Mouse (Mus musculus): Measurements from ENCODE around the gene Kdelc1. TPM values are rescaled to one million over a fixed set of nuclear protein-coding genes. Genes with fewer than 3 reads are reported as not detected.

Gene Kdelc1
- polyA plus RNA-seq, 1 experiment from 2014 or later = 34.4 TPM

- Histone ChIP-seq H3K36me3 (ENCODE audit: control insufficient read depth, insufficient read depth, low read length) (peaks cover 44% of the 10 kb centered on the region), H3K4me1 (ENCODE audit: control insufficient read depth, insufficient read depth, low read length) (0 out of 2 replicates have a peak, but pooled peaks cover 3% of the 10 kb centered on the region), H3K4me2 (ENCODE audit: low read length) (no peak overlapping the region), H3K9me3 (replicated peaks; ENCODE audit: control insufficient read depth, low read length) (no peaks in the 10 kb centered on the region), H3K27ac (ENCODE audit: low read depth, low read length) (no peak overlapping the region), H3K27me3 (replicated peaks; ENCODE audit: control insufficient read depth, insufficient read depth, low read length) (no peaks in the 10 kb centered on the region), H3K4me3 (ENCODE audit: low read depth, low read length) (no peak overlapping the region), H3K9ac (ENCODE audit: low read length) (no peak overlapping the region)
- 91% methylated on average over 5 of the region's 5 CpGs for WGBS
- DNase-seq (ENCODE audit: low spot score) (no peak), ATAC-seq (no peak)
Measured at GRCm38 (mm10) chr1:44142747-44143146, 24.1 kb upstream of the Kdelc1 start.

- H3K27ac ChIP-seq (ENCODE audit: low read depth, low read length) = no peak overlapping the region
- H3K36me3 ChIP-seq (ENCODE audit: control insufficient read depth, insufficient read depth, low read length) = peaks cover 57% of the 10 kb centered on the region
Measured at GRCm38 (mm10) chr1:44140232-44140631, 21.6 kb upstream of the Kdelc1 start.

GRCm38 (mm10) chr1:44129929-44130581 is 11.4 kb upstream of the Kdelc1 start:
- Histone ChIP-seq H3K36me3 (ENCODE audit: control insufficient read depth, insufficient read depth, low read length) (peaks cover 49% of the 10 kb centered on the region), H3K4me1 (ENCODE audit: control insufficient read depth, insufficient read depth, low read length) (no peaks in the 10 kb centered on the region), H3K9me3 (replicated peaks; ENCODE audit: control insufficient read depth, low read length) (no peaks in the 10 kb centered on the region), H3K27me3 (replicated peaks; ENCODE audit: control insufficient read depth, insufficient read depth, low read length) (no peaks in the 10 kb centered on the region), H3K4me2 (ENCODE audit: low read length) (no peak overlapping the region), H3K9ac (ENCODE audit: low read length) (no peak overlapping the region), H3K4me3 (ENCODE audit: low read depth, low read length) (no peak overlapping the region), H3K27ac (ENCODE audit: low read depth, low read length) (no peak overlapping the region)
- DNase-seq (ENCODE audit: low spot score) = no peak
- ATAC-seq = no peak
- WGBS = 93% methylated on average over 4 of the region's 4 CpGs

More at GRCm38 (mm10) chr1:44140232-44140631, 21.6 kb upstream of the Kdelc1 start:
- WGBS = 95% methylated on average over 4 of the region's 4 CpGs
- H3K4me2 ChIP-seq (ENCODE audit: low read length) = no peak overlapping the region
- no peak for ATAC-seq
- H3K4me3 ChIP-seq (ENCODE audit: low read depth, low read length) = no peak overlapping the region
- no peaks in the 10 kb centered on the region for H3K4me1 ChIP-seq (ENCODE audit: control insufficient read depth, insufficient read depth, low read length)
- H3K9me3 ChIP-seq (replicated peaks; ENCODE audit: control insufficient read depth, low read length) = no peaks in the 10 kb centered on the region
- no peaks in the 10 kb centered on the region for H3K27me3 ChIP-seq (replicated peaks; ENCODE audit: control insufficient read depth, insufficient read depth, low read length)
- no peak for DNase-seq (ENCODE audit: low spot score)
- H3K9ac ChIP-seq (ENCODE audit: low read length) = no peak overlapping the region

- no peak overlapping the region for H3K4me2 ChIP-seq (ENCODE audit: low read length)
- H3K4me3 ChIP-seq (ENCODE audit: low read depth, low read length) = no peak overlapping the region
- peaks cover 7% of the 10 kb centered on the region for H3K4me1 ChIP-seq (ENCODE audit: control insufficient read depth, insufficient read depth, low read length)
- H3K27ac ChIP-seq (ENCODE audit: low read depth, low read length) = no peak overlapping the region
- no peaks in the 10 kb centered on the region for H3K9me3 ChIP-seq (replicated peaks; ENCODE audit: control insufficient read depth, low read length)
- peaks cover 37% of the 10 kb centered on the region for H3K36me3 ChIP-seq (ENCODE audit: control insufficient read depth, insufficient read depth, low read length)
- H3K27me3 ChIP-seq (replicated peaks; ENCODE audit: control insufficient read depth, insufficient read depth, low read length) = no peaks in the 10 kb centered on the region
- no peak overlapping the region for H3K9ac ChIP-seq (ENCODE audit: low read length)
- WGBS = 94% methylated on average over 4 of the region's 4 CpGs
- no peak for DNase-seq (ENCODE audit: low spot score)
- no peak for ATAC-seq
Measured at GRCm38 (mm10) chr1:44125590-44125989, 7.0 kb upstream of the Kdelc1 start.

- WGBS = 94% methylated on average over 3 of the region's 3 CpGs
- no peak for ATAC-seq
- peaks cover 11% of the 10 kb centered on the region for H3K4me1 ChIP-seq (ENCODE audit: control insufficient read depth, insufficient read depth, low read length)
- H3K4me3 ChIP-seq (ENCODE audit: low read depth, low read length) = no peak overlapping the region
- H3K27ac ChIP-seq (ENCODE audit: low read depth, low read length) = no peak overlapping the region
- no peak overlapping the region for H3K4me2 ChIP-seq (ENCODE audit: low read length)
- no peak overlapping the region for H3K9ac ChIP-seq (ENCODE audit: low read length)
- no peak for DNase-seq (ENCODE audit: low spot score)
- H3K27me3 ChIP-seq (replicated peaks; ENCODE audit: control insufficient read depth, insufficient read depth, low read length) = no peaks in the 10 kb centered on the region
- no peaks in the 10 kb centered on the region for H3K9me3 ChIP-seq (replicated peaks; ENCODE audit: control insufficient read depth, low read length)
- H3K36me3 ChIP-seq (ENCODE audit: control insufficient read depth, insufficient read depth, low read length) = peaks cover 17% of the 10 kb centered on the region
Measured at GRCm38 (mm10) chr1:44122256-44122655, 3.6 kb upstream of the Kdelc1 start.

- ATAC-seq = peak; percentile 19; the same call in 1 of the 2 replicates
- Histone ChIP-seq H3K27me3 (replicated peaks; ENCODE audit: control insufficient read depth, insufficient read depth, low read length) (no peaks in the 10 kb centered on the region), H3K4me2 (ENCODE audit: low read length) (peak overlapping the region; percentile 85), H3K36me3 (ENCODE audit: control insufficient read depth, insufficient read depth, low read length) (peaks cover 12% of the 10 kb centered on the region), H3K27ac (ENCODE audit: low read depth, low read length) (peak overlapping the region; percentile 96), H3K9me3 (replicated peaks; ENCODE audit: control insufficient read depth, low read length) (no peaks in the 10 kb centered on the region), H3K4me3 (ENCODE audit: low read depth, low read length) (peak overlapping the region; percentile 70), H3K9ac (ENCODE audit: low read length) (peak overlapping the region; percentile 87), H3K4me1 (ENCODE audit: control insufficient read depth, insufficient read depth, low read length) (peaks cover 11% of the 10 kb centered on the region)
- WGBS = 2% methylated on average over 6 of the region's 6 CpGs
- no peak for DNase-seq (ENCODE audit: low spot score)
Measured at GRCm38 (mm10) chr1:44120074-44120406, 1.4 kb upstream of the Kdelc1 start.

GRCm38 (mm10) chr1:44119201-44120073 is 829 bp upstream of the Kdelc1 start:
- Histone ChIP-seq H3K9me3 (replicated peaks; ENCODE audit: control insufficient read depth, low read length) (no peaks in the 10 kb centered on the region), H3K4me1 (ENCODE audit: control insufficient read depth, insufficient read depth, low read length) (peaks cover 11% of the 10 kb centered on the region), H3K36me3 (ENCODE audit: control insufficient read depth, insufficient read depth, low read length) (peaks cover 17% of the 10 kb centered on the region), H3K9ac (ENCODE audit: low read length) (peak overlapping the region; percentile 87), H3K4me3 (ENCODE audit: low read depth, low read length) (peak overlapping the region; percentile 70), H3K4me2 (ENCODE audit: low read length) (peak overlapping the region; percentile 85), H3K27ac (ENCODE audit: low read depth, low read length) (peak overlapping the region; percentile 96), H3K27me3 (replicated peaks; ENCODE audit: control insufficient read depth, insufficient read depth, low read length) (no peaks in the 10 kb centered on the region)
- DNase-seq (ENCODE audit: low spot score) = peak; percentile 88
- under 1% methylated on average over 42 of the region's 43 CpGs for WGBS
- ATAC-seq = peak; percentile 87

GRCm38 (mm10) chr1:44117571-44117970 is 1.0 kb downstream of the Kdelc1 start:
- Histone ChIP-seq H3K27me3 (replicated peaks; ENCODE audit: control insufficient read depth, insufficient read depth, low read length) (no peaks in the 10 kb centered on the region), H3K4me2 (ENCODE audit: low read length) (peak overlapping the region; percentile 85), H3K9me3 (replicated peaks; ENCODE audit: control insufficient read depth, low read length) (no peaks in the 10 kb centered on the region), H3K27ac (ENCODE audit: low read depth, low read length) (no peak overlapping the region), H3K4me1 (ENCODE audit: control insufficient read depth, insufficient read depth, low read length) (peaks cover 11% of the 10 kb centered on the region), H3K4me3 (ENCODE audit: low read depth, low read length) (peak overlapping the region; percentile 70), H3K9ac (ENCODE audit: low read length) (0 out of 2 replicates have a peak overlapping the region, but pooled peaks have one; percentile 9), H3K36me3 (ENCODE audit: control insufficient read depth, insufficient read depth, low read length) (peaks cover 28% of the 10 kb centered on the region)
- no peak for ATAC-seq
- DNase-seq (ENCODE audit: low spot score) = no peak

- H3K4me1 ChIP-seq (ENCODE audit: control insufficient read depth, insufficient read depth, low read length) = no peaks in the 10 kb centered on the region
- peak overlapping the region; percentile 76 for H3K4me3 ChIP-seq (ENCODE audit: low read depth, low read length)
- peaks cover 16% of the 10 kb centered on the region for H3K36me3 ChIP-seq (ENCODE audit: control insufficient read depth, insufficient read depth, low read length)
- DNase-seq (ENCODE audit: low spot score) (peak; percentile 7), ATAC-seq (no peak)
- H3K9ac ChIP-seq (ENCODE audit: low read length) = peak overlapping the region; percentile 22; the same call in 1 of the 2 replicates
- H3K27me3 ChIP-seq (replicated peaks; ENCODE audit: control insufficient read depth, insufficient read depth, low read length) = no peaks in the 10 kb centered on the region
- H3K9me3 ChIP-seq (replicated peaks; ENCODE audit: control insufficient read depth, low read length) = no peaks in the 10 kb centered on the region
- 13% methylated on average over 5 of the region's 5 CpGs for WGBS
- no peak overlapping the region for H3K27ac ChIP-seq (ENCODE audit: low read depth, low read length)
- peak overlapping the region; percentile 62 for H3K4me2 ChIP-seq (ENCODE audit: low read length)
Measured at GRCm38 (mm10) chr1:44102939-44103338, 15.7 kb downstream of the Kdelc1 start.

Measured in forebrain, embryonic 14.5 days (tissue).